In genomic region chr7:86346296-86346695, GRCm38 (mm10) we compare ENCODE assay signal across 14 mouse cellular contexts. TPM values are rescaled to one million over a fixed set of nuclear protein-coding genes. Genes with fewer than 3 reads are reported as not detected.
"Had no signal": no experiment of that assay in that cellular context is flagged by ENCODE, and none has a peak within 500 bp of the region (broad histone marks: within the 10 kb centered on the region; RNA-seq: fewer than 3 reads in every experiment).

No protein-coding gene starts in this region.

RNA-seq across cellular contexts. Expression of gene Olfr307, which starts 8.9 kb away (rescaled TPM):
- total RNA-seq: common myeloid progenitor, adult 5-6 weeks; forebrain, postnatal 0 days; gastrocnemius, adult 18-20 months; gastrocnemius, adult 2 months; gastrocnemius, adult 8-10 months; gastrocnemius, postnatal 10 days; gastrocnemius, postnatal 14 days; gastrocnemius, postnatal 25 days; gastrocnemius, postnatal 36 days; gastrocnemius, postnatal 4 days; granulocyte monocyte progenitor cell, adult 5-6 weeks; heart, adult 18-20 months; heart, adult 2 months; heart, adult 8-10 months had no signal

RNA-seq across cellular contexts. Expression of gene Olfr305, which starts 20.4 kb away (rescaled TPM):
- total RNA-seq: common myeloid progenitor, adult 5-6 weeks; forebrain, postnatal 0 days; gastrocnemius, adult 18-20 months; gastrocnemius, adult 2 months; gastrocnemius, adult 8-10 months; gastrocnemius, postnatal 10 days; gastrocnemius, postnatal 14 days; gastrocnemius, postnatal 25 days; gastrocnemius, postnatal 36 days; gastrocnemius, postnatal 4 days; granulocyte monocyte progenitor cell, adult 5-6 weeks; heart, adult 18-20 months; heart, adult 2 months; heart, adult 8-10 months had no signal

RNA-seq across cellular contexts. Expression of gene Olfr308, which starts 20.9 kb away (rescaled TPM):
- total RNA-seq: common myeloid progenitor, adult 5-6 weeks; forebrain, postnatal 0 days; gastrocnemius, adult 18-20 months; gastrocnemius, adult 2 months; gastrocnemius, adult 8-10 months; gastrocnemius, postnatal 10 days; gastrocnemius, postnatal 14 days; gastrocnemius, postnatal 25 days; gastrocnemius, postnatal 36 days; gastrocnemius, postnatal 4 days; granulocyte monocyte progenitor cell, adult 5-6 weeks; heart, adult 18-20 months; heart, adult 2 months; heart, adult 8-10 months had no signal

RNA-seq across cellular contexts. Expression of gene Olfr309, which starts 32.8 kb away (rescaled TPM):
- total RNA-seq: common myeloid progenitor, adult 5-6 weeks; forebrain, postnatal 0 days; gastrocnemius, adult 18-20 months; gastrocnemius, adult 2 months; gastrocnemius, adult 8-10 months; gastrocnemius, postnatal 10 days; gastrocnemius, postnatal 14 days; gastrocnemius, postnatal 25 days; gastrocnemius, postnatal 36 days; gastrocnemius, postnatal 4 days; granulocyte monocyte progenitor cell, adult 5-6 weeks; heart, adult 18-20 months; heart, adult 2 months; heart, adult 8-10 months had no signal

RNA-seq across cellular contexts. Expression of gene Olfr304, which starts 40.2 kb away (rescaled TPM):
- total RNA-seq: common myeloid progenitor, adult 5-6 weeks; forebrain, postnatal 0 days; gastrocnemius, adult 18-20 months; gastrocnemius, adult 2 months; gastrocnemius, adult 8-10 months; gastrocnemius, postnatal 10 days; gastrocnemius, postnatal 14 days; gastrocnemius, postnatal 25 days; gastrocnemius, postnatal 36 days; gastrocnemius, postnatal 4 days; granulocyte monocyte progenitor cell, adult 5-6 weeks; heart, adult 18-20 months; heart, adult 2 months; heart, adult 8-10 months had no signal
